Mouse (Mus musculus): Measurements from ENCODE around the gene Mtmr3. TPM values are rescaled to one million over a fixed set of nuclear protein-coding genes. Genes with fewer than 3 reads are reported as not detected.

Gene Mtmr3
- total and polyA plus RNA-seq, 3 experiments, result 26.4 to 81.4 (median 68.9) TPM

- DNase-seq (ENCODE audit: low spot score) (no peak), ATAC-seq (ENCODE audit: extremely low read depth, insufficient number of reproducible peaks, low FRiP score, poor library complexity, severe bottlenecking) (no peak)
Observed at GRCm38 (mm10) chr11:4622997-4623396, 28.3 kb upstream of the Mtmr3 start.

DNA sequence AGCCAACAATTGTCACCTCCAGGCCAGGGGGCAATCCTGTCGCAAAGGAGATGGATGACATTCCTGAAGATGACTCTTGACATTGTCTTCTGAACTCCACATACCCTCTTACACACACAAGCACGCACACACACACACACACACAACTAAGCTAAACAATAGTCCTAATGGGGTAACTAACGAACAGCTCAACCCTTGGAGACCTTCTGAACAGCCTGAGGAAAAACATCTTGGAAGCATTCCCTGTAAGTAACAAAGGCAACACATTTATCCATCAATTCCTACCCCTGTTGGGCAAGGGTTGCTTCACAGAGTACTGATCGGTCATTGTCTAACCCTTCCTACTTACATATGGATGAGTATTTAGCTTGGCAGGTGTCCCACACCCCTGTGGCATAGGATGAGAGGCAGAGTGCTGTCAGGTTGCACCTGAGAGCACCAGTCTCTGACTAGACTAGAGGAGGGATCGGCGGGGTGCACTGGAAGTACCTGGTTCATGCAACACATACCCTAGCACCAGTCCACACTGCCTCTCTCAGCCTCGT is 27.9 kb upstream of the Mtmr3 start:
- Histone ChIP-seq H3K36me3 (replicated peaks) (no peaks in the 10 kb centered on the region), H3K27me3 (ENCODE audit: insufficient read depth, low read length) (peaks cover 39% of the 10 kb centered on the region), H3K4me3 (ENCODE audit: low read depth, low read length) (no peak overlapping the region), H3K4me1 (ENCODE audit: insufficient read depth, low read depth, low read length) (peaks cover 5% of the 10 kb centered on the region; the same call in 1 of the 2 replicates), H3K9me3 (replicated peaks) (no peaks in the 10 kb centered on the region)
- ATAC-seq (ENCODE audit: extremely low read depth, insufficient number of reproducible peaks, low FRiP score, poor library complexity, severe bottlenecking), result no peak
- DNase-seq (ENCODE audit: low spot score), result no peak
- TF ChIP-seq GATA1 (IDR thresholded peaks at IDR 0.05; ENCODE audit: borderline replicate concordance, low read length) (no peak), CTCF (IDR thresholded peaks at IDR 0.05; ENCODE audit: low read depth, low read length) (no peak), GATA2 (IDR thresholded peaks at IDR 0.05; ENCODE audit: borderline replicate concordance, low read depth, low read length) (no peak), POLR2AphosphoS5 (IDR thresholded peaks at IDR 0.05; ENCODE audit: insufficient replicate concordance, low read depth, low read length) (no peak), TAL1 (conservative IDR thresholded peaks at IDR 0.05; ENCODE audit: low read depth, low read length) (no peak)

More at GRCm38 (mm10) chr11:4622997-4623396, 28.3 kb upstream of the Mtmr3 start:
- TF ChIP-seq POLR2AphosphoS5 (IDR thresholded peaks at IDR 0.05; ENCODE audit: insufficient replicate concordance, low read depth, low read length) (no peak), CTCF (IDR thresholded peaks at IDR 0.05; ENCODE audit: low read depth, low read length) (no peak), GATA2 (IDR thresholded peaks at IDR 0.05; ENCODE audit: borderline replicate concordance, low read depth, low read length) (no peak), GATA1 (IDR thresholded peaks at IDR 0.05; ENCODE audit: borderline replicate concordance, low read length) (no peak), TAL1 (conservative IDR thresholded peaks at IDR 0.05; ENCODE audit: low read depth, low read length) (no peak)
- H3K4me3 ChIP-seq (ENCODE audit: low read depth, low read length), result no peak overlapping the region
- no peaks in the 10 kb centered on the region for H3K36me3 ChIP-seq (replicated peaks)
- no peaks in the 10 kb centered on the region for H3K9me3 ChIP-seq (replicated peaks)
- peaks cover 38% of the 10 kb centered on the region for H3K27me3 ChIP-seq (ENCODE audit: insufficient read depth, low read length)
- peaks cover 5% of the 10 kb centered on the region; the same call in 1 of the 2 replicates for H3K4me1 ChIP-seq (ENCODE audit: insufficient read depth, low read depth, low read length)

DNA sequence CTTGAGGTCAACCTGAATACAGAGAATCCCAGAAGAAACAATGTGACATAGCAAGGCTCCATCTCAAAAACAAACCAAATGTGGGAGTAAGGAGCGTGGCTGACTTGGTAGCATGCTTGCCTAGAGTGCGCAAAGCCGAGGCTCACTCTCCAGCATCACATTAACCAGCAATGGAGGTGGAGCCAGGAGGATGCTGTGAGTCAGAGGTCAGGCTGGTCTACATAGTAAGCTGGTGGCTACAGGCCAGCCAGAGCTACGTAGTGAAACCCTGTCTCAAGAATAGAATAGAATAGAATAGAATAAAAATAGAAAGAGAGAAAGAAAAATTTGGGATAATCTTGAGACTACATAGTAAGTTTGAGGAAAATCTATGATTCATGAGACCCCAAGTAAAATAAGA is 27.2 kb upstream of the Mtmr3 start:
- ATAC-seq (ENCODE audit: extremely low read depth, insufficient number of reproducible peaks, low FRiP score, poor library complexity, severe bottlenecking), result no peak
- TF ChIP-seq CTCF (IDR thresholded peaks at IDR 0.05; ENCODE audit: low read depth, low read length), result no peak
- TF ChIP-seq TAL1 (conservative IDR thresholded peaks at IDR 0.05; ENCODE audit: low read depth, low read length), result no peak
- no peak for TF ChIP-seq GATA1 (IDR thresholded peaks at IDR 0.05; ENCODE audit: borderline replicate concordance, low read length)
- no peak for TF ChIP-seq POLR2AphosphoS5 (IDR thresholded peaks at IDR 0.05; ENCODE audit: insufficient replicate concordance, low read depth, low read length)
- no peak for TF ChIP-seq GATA2 (IDR thresholded peaks at IDR 0.05; ENCODE audit: borderline replicate concordance, low read depth, low read length)

GRCm38 (mm10) chr11:4620501-4621108 is 25.9 kb upstream of the Mtmr3 start:
- H3K4me1 ChIP-seq (ENCODE audit: insufficient read depth, low read depth, low read length), result no peaks in the 10 kb centered on the region
- ATAC-seq (ENCODE audit: extremely low read depth, insufficient number of reproducible peaks, low FRiP score, poor library complexity, severe bottlenecking), result no peak
- no peaks in the 10 kb centered on the region for H3K36me3 ChIP-seq (replicated peaks)
- DNase-seq (ENCODE audit: low spot score), result no peak
- no peaks in the 10 kb centered on the region for H3K9me3 ChIP-seq (replicated peaks)
- TF ChIP-seq GATA1 (IDR thresholded peaks at IDR 0.05; ENCODE audit: borderline replicate concordance, low read length) (no peak), GATA2 (IDR thresholded peaks at IDR 0.05; ENCODE audit: borderline replicate concordance, low read depth, low read length) (no peak), CTCF (IDR thresholded peaks at IDR 0.05; ENCODE audit: low read depth, low read length) (no peak), POLR2AphosphoS5 (IDR thresholded peaks at IDR 0.05; ENCODE audit: insufficient replicate concordance, low read depth, low read length) (no peak)
- H3K4me3 ChIP-seq (ENCODE audit: low read depth, low read length), result no peak overlapping the region
- H3K27me3 ChIP-seq (ENCODE audit: insufficient read depth, low read length), result peaks cover 39% of the 10 kb centered on the region

More for the DNA sequence above, 27.2 kb upstream of the Mtmr3 start:
- Histone ChIP-seq H3K4me3 (ENCODE audit: low read depth, low read length) (no peak overlapping the region), H3K36me3 (replicated peaks) (no peaks in the 10 kb centered on the region), H3K27me3 (ENCODE audit: insufficient read depth, low read length) (peaks cover 43% of the 10 kb centered on the region), H3K4me1 (ENCODE audit: insufficient read depth, low read depth, low read length) (peaks cover 2% of the 10 kb centered on the region; the same call in 1 of the 2 replicates), H3K9me3 (replicated peaks) (no peaks in the 10 kb centered on the region)
- no peak for DNase-seq (ENCODE audit: low spot score)

- H3K4me1 ChIP-seq (ENCODE audit: insufficient read depth, low read depth, low read length), result no peaks in the 10 kb centered on the region
- peaks cover 35% of the 10 kb centered on the region for H3K27me3 ChIP-seq (ENCODE audit: insufficient read depth, low read length)
- no peak for DNase-seq (ENCODE audit: low spot score)
- ATAC-seq (ENCODE audit: extremely low read depth, insufficient number of reproducible peaks, low FRiP score, poor library complexity, severe bottlenecking), result no peak
- H3K4me3 ChIP-seq (ENCODE audit: low read depth, low read length), result no peak within 1 kb of the TSS
- no peaks in the 10 kb centered on the region for H3K9me3 ChIP-seq (replicated peaks)
- no peak for TF ChIP-seq GATA2 (IDR thresholded peaks at IDR 0.05; ENCODE audit: borderline replicate concordance, low read depth, low read length)
- H3K36me3 ChIP-seq (replicated peaks), result no peaks in the 10 kb centered on the region
Observed at GRCm38 (mm10) chr11:4620017-4620485, 25.4 kb upstream of the Mtmr3 start, which contains the start of gene Gm11032. TSS of gene Gm11032 (plus strand) at chr11:4620067.

DNA sequence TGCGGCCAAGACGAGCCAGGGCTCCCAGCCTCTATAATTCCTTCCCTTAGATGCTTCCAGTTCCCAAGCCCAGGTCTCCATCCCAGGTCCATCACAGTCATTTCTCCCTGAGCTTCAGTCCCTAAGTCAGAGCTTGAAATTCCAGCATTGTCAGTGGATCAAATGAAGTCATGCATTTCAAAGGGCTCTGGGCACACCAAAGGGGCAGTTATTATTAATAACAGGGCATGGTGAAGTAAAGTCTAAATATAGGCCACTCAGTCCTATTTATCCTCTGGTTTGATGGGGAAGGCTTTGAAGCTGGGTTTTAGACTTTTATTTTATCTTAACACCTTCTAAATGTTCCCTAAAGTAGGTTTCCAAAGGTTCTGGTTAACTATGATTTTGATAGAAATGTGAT is 17.2 kb upstream of the Mtmr3 start:
- ATAC-seq (ENCODE audit: extremely low read depth, insufficient number of reproducible peaks, low FRiP score, poor library complexity, severe bottlenecking), result no peak
- Histone ChIP-seq H3K4me3 (ENCODE audit: low read depth, low read length) (no peak overlapping the region), H3K9me3 (replicated peaks) (no peaks in the 10 kb centered on the region), H3K27me3 (ENCODE audit: insufficient read depth, low read length) (peaks cover 27% of the 10 kb centered on the region), H3K36me3 (replicated peaks) (no peaks in the 10 kb centered on the region), H3K4me1 (ENCODE audit: insufficient read depth, low read depth, low read length) (no peaks in the 10 kb centered on the region)
- DNase-seq (ENCODE audit: low spot score), result no peak
- TF ChIP-seq POLR2AphosphoS5 (IDR thresholded peaks at IDR 0.05; ENCODE audit: insufficient replicate concordance, low read depth, low read length), result no peak
- TF ChIP-seq GATA2 (IDR thresholded peaks at IDR 0.05; ENCODE audit: borderline replicate concordance, low read depth, low read length), result no peak
- TF ChIP-seq TAL1 (conservative IDR thresholded peaks at IDR 0.05; ENCODE audit: low read depth, low read length), result no peak
- TF ChIP-seq CTCF (IDR thresholded peaks at IDR 0.05; ENCODE audit: low read depth, low read length), result no peak
- TF ChIP-seq GATA1 (IDR thresholded peaks at IDR 0.05; ENCODE audit: borderline replicate concordance, low read length), result no peak

All from G1E (cell line).